Mouse (Mus musculus) midbrain, postnatal 0 days (tissue): ENCODE data around the gene Cd68. TPM values are rescaled to one million over a fixed set of nuclear protein-coding genes. Genes with fewer than 3 reads are reported as not detected.

Source experiments
- ATAC-seq: fragments of 200-750 bp; cut with Nextera tagmentation; 2 replicates; pipeline ENCODE4 v1.8.0; 2017; ENCODE audit warnings: moderate number of reproducible peaks, mild to moderate bottlenecking, moderate TSS enrichment, moderate library complexity; ENCODE audit not compliant: low FRiP score
- DNase-seq: peaks from one replicate; pipeline ENCODE4 v3.0.0-alpha.2; 2015; ENCODE audit warnings: low spot score
- H3K27ac ChIP-seq: fragments of 300-500 bp; sonication (generic); 2 replicates; pipeline ENCODE4 v1.5.1; 2014; ENCODE audit warnings: low read depth, mild to moderate bottlenecking, low read length, mixed read lengths
- H3K27me3 ChIP-seq: fragments of 300-500 bp; sonication (generic); 2 replicates; pipeline ENCODE4 v1.6.1; 2014; ENCODE audit warnings: low read length, control low read depth, mixed read lengths; ENCODE audit not compliant: insufficient read depth
- H3K36me3 ChIP-seq: fragments of 300-500 bp; sonication (generic); 2 replicates; pipeline ENCODE4 v1.6.1; 2014; ENCODE audit warnings: low read length, control low read depth, mixed read lengths; ENCODE audit not compliant: insufficient read depth
- H3K4me1 ChIP-seq: fragments of 300-500 bp; sonication (generic); 2 replicates; pipeline ENCODE4 v1.6.1; 2014; ENCODE audit warnings: mild to moderate bottlenecking, control low read depth, antibody characterized with exemption, low read length, mixed read lengths; ENCODE audit not compliant: insufficient read depth
- H3K4me2 ChIP-seq: fragments of 300-500 bp; sonication (generic); 2 replicates; pipeline ENCODE4 v1.6.1; 2014; ENCODE audit warnings: low read depth, mild to moderate bottlenecking, low read length, mixed read lengths; ENCODE audit not compliant: poor library complexity, severe bottlenecking
- H3K4me3 ChIP-seq: fragments of 300-500 bp; sonication (generic); 2 replicates; pipeline ENCODE4 v1.5.1; 2014; ENCODE audit warnings: low read depth, mild to moderate bottlenecking, low read length, moderate library complexity
- H3K9ac ChIP-seq: fragments of 300-500 bp; sonication (generic); replicated peaks from 2 replicates; pipeline ENCODE4 v1.6.1; 2014; ENCODE audit warnings: mild to moderate bottlenecking, low read length, moderate library complexity, mixed read lengths; ENCODE audit not compliant: poor library complexity, severe bottlenecking
- H3K9me3 ChIP-seq: fragments of 300-500 bp; sonication (generic); 2 replicates; pipeline ENCODE4 v1.6.1; 2016; ENCODE audit warnings: low read length, control low read depth
- CTCF ChIP-seq: IDR thresholded peaks from 2 replicates; pipeline ENCODE4 v1.5.1; 2016; ENCODE audit warnings: antibody characterized with exemption, mild to moderate bottlenecking
- WGBS: fragments of 180-500 bp; shearing (Covaris S2); extraction: QIAGEN DNeasy Blood & Tissue Kit; methylation state at CpG from one replicate; pipeline ENCODE4 v1.1.7; 2014; 5-methylcytosine and 5-hydroxymethylcytosine counted together
- polyA plus RNA-seq: library from polyadenylated mRNA; unstranded; fragments of >200 nt; fragmentation: Nextera tagmentation; extraction: Ambion mirVana; gene quantifications from 2 replicates; pipeline ENCODE4 v1.2.1, GENCODE M21; 2015
- total RNA-seq: library from RNA; depleted of rRNA; stranded (reverse); fragments of >200 nt; gene quantifications from 2 replicates; pipeline ENCODE4 v1.2.3, GENCODE M21; 2014

Gene Cd68
- total and polyA plus RNA-seq, 2 experiments from 2014 or later = 10.3 to 11.0 TPM

DNA sequence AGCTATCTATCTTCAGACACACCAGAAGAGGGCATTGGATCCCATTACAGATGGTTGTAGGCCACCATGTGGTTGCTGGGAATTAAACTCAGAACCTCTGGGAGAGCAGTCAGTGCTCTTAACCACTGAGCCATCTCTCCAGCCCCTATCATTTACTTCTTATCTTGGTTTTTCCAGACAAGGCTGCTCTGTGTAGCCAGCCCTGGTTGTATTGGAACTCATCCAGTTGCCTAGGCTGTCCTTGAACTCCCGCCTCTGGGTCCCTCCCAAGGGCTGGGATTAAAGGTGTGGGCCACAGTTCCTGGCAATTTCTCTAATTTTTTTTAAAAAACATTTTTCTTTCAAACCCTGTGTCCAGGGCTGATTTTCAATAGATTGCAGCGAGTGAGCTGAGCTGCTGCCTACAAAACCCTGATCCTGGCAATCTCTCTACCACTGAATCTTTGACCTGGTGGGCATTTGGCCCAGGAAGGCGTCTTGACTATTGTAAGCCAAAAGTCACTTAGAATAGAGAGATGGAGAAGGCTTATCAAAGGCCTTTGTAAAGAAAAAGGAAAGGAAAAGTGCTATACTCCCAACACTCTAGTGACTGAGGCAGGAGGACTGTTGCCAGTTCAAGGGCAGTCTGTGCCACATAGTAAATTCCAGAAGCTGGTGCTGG is 4.6 kb downstream of the Cd68 start:
- Histone ChIP-seq H3K36me3 (peaks cover 42% of the 10 kb centered on the region), H3K9ac (peak overlapping the region; percentile 66; the same call in 1 of the 2 replicates), H3K4me3 (peak overlapping the region; percentile 57), H3K4me2 (peak overlapping the region; percentile 51), H3K27me3 (no peaks in the 10 kb centered on the region), H3K27ac (peak overlapping the region; percentile 49; the same call in 1 of the 2 replicates), H3K9me3 (no peaks in the 10 kb centered on the region), H3K4me1 (0 out of 2 replicates have a peak, but pooled peaks cover 5% of the 10 kb centered on the region)
- peak; percentile 19; the same call in 1 of the 2 replicates for TF ChIP-seq CTCF
- DNase-seq (no peak), ATAC-seq (no peak)
- WGBS = 66% methylated on average over 3 of the region's 3 CpGs

DNA sequence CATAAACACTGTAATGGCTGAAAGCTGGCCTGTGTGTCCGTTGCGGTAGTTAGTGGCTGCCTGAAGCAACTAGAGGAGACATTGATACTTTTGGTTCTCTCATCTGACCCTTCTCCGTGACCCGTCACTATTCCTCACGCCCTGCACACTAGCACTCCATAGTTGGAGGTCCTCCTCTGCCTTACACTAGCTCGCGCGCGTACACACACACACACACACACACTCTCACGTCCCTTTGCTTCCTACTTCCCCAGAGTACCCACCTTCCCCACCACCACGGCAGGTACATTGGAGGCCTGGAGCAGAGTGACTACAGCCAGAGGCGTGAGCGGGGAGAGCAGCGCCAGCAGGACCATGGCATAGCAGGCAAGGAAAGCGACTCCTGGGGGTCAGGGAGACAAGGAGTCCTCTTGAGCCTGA is 8.5 kb downstream of the Cd68 start:
- Histone ChIP-seq H3K36me3 (peaks cover 26% of the 10 kb centered on the region), H3K4me2 (no peak overlapping the region), H3K4me3 (no peak overlapping the region), H3K9me3 (no peaks in the 10 kb centered on the region), H3K9ac (no peak overlapping the region), H3K27me3 (no peaks in the 10 kb centered on the region), H3K4me1 (0 out of 2 replicates have a peak, but pooled peaks cover 10% of the 10 kb centered on the region), H3K27ac (no peak overlapping the region)
- TF ChIP-seq CTCF = no peak
- no peak for ATAC-seq
- DNase-seq = no peak
- 89% methylated on average over 15 of the region's 15 CpGs for WGBS

DNA sequence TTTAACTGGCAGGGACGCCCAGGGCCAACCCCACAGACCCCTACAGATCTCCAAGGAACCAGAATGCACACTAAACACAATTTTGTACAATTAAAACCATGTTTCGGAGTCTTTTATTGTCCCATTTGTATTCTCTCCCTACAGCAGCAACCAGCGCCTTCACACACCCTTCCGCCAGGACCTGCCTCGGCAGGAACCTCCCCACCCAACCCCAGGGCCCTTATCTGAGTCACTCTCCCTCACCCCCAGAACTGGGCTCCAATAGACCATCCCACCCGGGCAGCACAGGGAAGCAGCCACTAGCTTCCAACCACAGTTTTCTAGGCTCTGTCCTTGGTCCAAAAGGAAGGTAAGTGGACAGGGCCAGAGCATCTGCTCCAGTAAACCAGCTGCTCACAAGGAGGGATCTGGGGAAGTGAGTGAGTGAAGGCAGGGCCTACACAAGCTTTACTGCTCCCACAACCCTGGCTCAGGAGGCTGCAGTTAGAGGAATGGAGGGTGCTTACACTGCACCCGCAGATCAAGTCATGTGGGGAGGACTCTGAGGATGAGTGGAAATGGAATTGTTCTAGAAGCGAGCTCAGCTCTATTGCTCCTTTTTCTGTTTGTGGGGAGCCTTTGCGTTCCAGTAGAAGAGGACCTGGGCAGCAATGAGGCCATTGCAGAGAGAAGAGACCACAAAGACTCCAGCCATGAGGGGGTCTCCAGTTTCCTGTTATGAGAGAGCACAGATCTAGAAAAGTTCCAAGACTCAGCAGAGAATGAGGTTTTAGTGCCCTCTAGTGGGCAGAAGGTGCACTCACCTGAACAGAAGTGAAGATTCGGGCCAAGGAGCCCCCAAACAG is 9.1 kb downstream of the Cd68 start:
- 0 out of 2 replicates have a peak, but pooled peaks cover 10% of the 10 kb centered on the region for H3K4me1 ChIP-seq
- peak; percentile 89 for TF ChIP-seq CTCF
- H3K4me2 ChIP-seq = no peak overlapping the region
- no peak overlapping the region for H3K27ac ChIP-seq
- ATAC-seq = no peak
- DNase-seq = peak; percentile 76
- no peaks in the 10 kb centered on the region for H3K9me3 ChIP-seq
- no peak overlapping the region for H3K4me3 ChIP-seq
- no peaks in the 10 kb centered on the region for H3K27me3 ChIP-seq
- peaks cover 32% of the 10 kb centered on the region for H3K36me3 ChIP-seq
- H3K9ac ChIP-seq = no peak overlapping the region
- WGBS = 81% methylated on average over 10 of the region's 10 CpGs

DNA sequence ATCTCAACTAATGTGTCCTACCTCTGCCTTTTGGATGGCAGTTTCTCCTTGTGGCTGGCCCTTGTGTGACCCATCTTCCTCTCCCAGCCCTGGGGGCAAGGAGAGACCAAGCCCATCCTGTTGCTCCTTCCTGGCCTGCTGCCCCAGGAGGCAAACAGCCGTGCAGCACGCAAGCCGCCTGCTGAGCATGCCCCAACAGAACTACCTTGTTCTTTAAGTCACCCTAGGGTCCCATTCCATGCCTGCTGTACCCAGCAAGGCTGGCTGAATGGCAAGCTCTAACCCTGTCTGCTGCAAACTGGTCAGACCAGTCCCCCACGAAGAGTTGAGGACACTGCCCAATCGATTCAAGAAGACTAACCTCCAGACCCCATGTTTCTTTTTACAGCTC is 9.9 kb downstream of the Cd68 start:
- no peak overlapping the region for H3K9ac ChIP-seq
- no peaks in the 10 kb centered on the region for H3K27me3 ChIP-seq
- peaks cover 38% of the 10 kb centered on the region for H3K36me3 ChIP-seq
- 0 out of 2 replicates have a peak, but pooled peaks cover 4% of the 10 kb centered on the region for H3K4me1 ChIP-seq
- no peaks in the 10 kb centered on the region for H3K9me3 ChIP-seq
- DNase-seq = no peak
- no peak overlapping the region for H3K4me3 ChIP-seq
- H3K27ac ChIP-seq = no peak overlapping the region
- WGBS = 88% methylated on average over 5 of the region's 5 CpGs
- ATAC-seq = no peak
- no peak overlapping the region for H3K4me2 ChIP-seq
- no peak for TF ChIP-seq CTCF

DNA sequence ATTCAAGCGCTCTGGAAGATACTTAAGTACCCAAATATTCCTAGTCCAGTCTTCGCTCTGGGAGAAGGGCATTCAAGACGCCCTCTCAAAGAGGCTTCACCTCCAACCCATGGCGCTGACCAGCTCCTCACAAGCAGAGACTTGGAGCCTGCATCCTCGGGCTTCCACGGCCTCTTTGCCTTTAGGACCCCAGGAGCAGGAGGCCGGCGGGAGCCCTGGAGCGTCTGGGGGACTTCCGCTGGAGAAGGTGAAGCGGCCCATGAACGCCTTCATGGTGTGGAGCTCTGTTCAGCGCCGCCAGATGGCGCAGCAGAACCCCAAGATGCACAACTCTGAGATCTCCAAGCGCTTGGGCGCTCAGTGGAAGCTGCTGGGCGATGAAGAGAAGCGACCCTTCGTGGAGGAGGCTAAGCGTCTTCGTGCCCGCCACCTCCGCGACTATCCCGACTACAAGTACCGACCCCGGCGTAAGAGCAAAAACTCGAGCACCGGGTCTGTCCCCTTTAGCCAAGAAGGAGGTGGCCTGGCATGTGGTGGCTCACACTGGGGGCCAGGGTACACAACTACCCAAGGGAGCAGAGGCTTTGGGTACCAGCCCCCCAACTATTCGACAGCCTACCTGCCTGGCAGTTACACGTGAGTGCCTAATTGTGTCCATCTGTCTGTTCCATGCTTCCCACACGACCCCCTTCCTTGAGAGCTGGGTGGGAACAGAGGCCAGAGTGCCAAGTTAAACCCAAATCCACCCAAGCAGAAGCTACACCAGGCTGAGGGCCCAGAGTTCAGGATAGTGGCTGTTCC is 10.5 kb downstream of the Cd68 start, which contains the start of gene Sox15:
Gene Sox15 (plus strand): TSS at position 51 of the 801 bp plus-strand sequence.
- Histone ChIP-seq H3K4me2 (peak within 1 kb of the TSS; percentile 36; the same call in 1 of the 2 replicates), H3K4me3 (0 out of 2 replicates have a peak within 1 kb of the TSS, but pooled peaks have one; percentile 13), H3K4me1 (0 out of 2 replicates have a peak, but pooled peaks cover 4% of the 10 kb centered on the region), H3K9me3 (no peaks in the 10 kb centered on the region), H3K27me3 (no peaks in the 10 kb centered on the region), H3K36me3 (peaks cover 44% of the 10 kb centered on the region), H3K9ac (no peak within 1 kb of the TSS), H3K27ac (peak within 1 kb of the TSS; percentile 14; the same call in 1 of the 2 replicates)
- TF ChIP-seq CTCF = peak; percentile 85
- DNase-seq (peak; percentile 84), ATAC-seq (0 out of 2 replicates have a peak, but pooled peaks have one; percentile 39)
- 21% methylated on average over 34 of the region's 34 CpGs for WGBS
